Mouse (Mus musculus): ENCODE data around the gene Tnfaip2. TPM values are rescaled to one million over a fixed set of nuclear protein-coding genes. Genes with fewer than 3 reads are reported as not detected.

The Tnfaip2 gene
- total RNA-seq, 1 experiment = 4.1 TPM

DNA sequence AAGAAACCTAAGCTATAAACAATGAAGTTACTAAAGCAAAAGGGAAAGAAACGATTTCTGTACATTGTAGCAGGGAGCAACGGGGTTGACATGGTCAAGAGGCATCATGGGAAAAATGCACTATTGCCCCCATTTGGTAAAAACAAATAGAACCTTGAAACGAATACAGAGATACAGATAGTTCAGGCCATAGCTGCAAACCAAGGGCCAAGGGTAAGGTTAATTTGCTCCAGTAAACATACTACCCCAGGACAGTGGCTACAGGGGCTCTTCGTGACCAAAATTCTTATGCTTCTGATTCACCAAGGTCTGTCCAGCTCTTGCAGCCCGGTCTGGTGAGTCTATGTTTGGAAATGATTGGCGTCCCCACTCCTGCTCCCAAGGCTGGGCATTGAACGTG lies 21.3 kb downstream of the Tnfaip2 start:
- Histone ChIP-seq H3K4me3 (ENCODE audit: insufficient read depth in 1 of 2, low read depth in 1 of 2, low read length in 2 of 2, poor library complexity in 1 of 2, severe bottlenecking in 1 of 2) (no peak overlapping the region), H3K9me3 (ENCODE audit: control insufficient read depth, insufficient read depth, low read depth, low read length) (no peaks in the 10 kb centered on the region), H3K27ac (ENCODE audit: insufficient read depth, low read depth, low read length, poor library complexity, severe bottlenecking) (no peak overlapping the region), H3K4me1 (ENCODE audit: control insufficient read depth in 2 of 2, insufficient read depth in 2 of 2, low read length in 2 of 2, poor library complexity in 1 of 2) (no peaks in the 10 kb centered on the region), H3K9ac (ENCODE audit: insufficient read depth, low read depth, low read length, poor library complexity, severe bottlenecking) (no peak overlapping the region), H3K36me3 (ENCODE audit: control insufficient read depth, insufficient read depth, low read length, poor library complexity, severe bottlenecking) (no peaks in the 10 kb centered on the region; the same call in 1 of the 2 replicates)
- no peak for TF ChIP-seq CHD2 (IDR thresholded peaks at IDR 0.05; ENCODE audit: low read depth, low read length)
- TF ChIP-seq MAFK (IDR thresholded peaks at IDR 0.05; ENCODE audit: insufficient read depth, low read depth, low read length) = no peak
- TF ChIP-seq ZC3H11A (IDR thresholded peaks at IDR 0.05; ENCODE audit: borderline replicate concordance, low read depth, low read length) = no peak
- no peak for TF ChIP-seq ZNF384 (IDR thresholded peaks at IDR 0.05; ENCODE audit: low read depth, low read length)
- TF ChIP-seq HCFC1 (IDR thresholded peaks at IDR 0.05; ENCODE audit: borderline replicate concordance, insufficient read depth, low read length) = no peak
- in situ Hi-C loops (cut with MboI; ENCODE audit: low sequenced_read_pairs in 2 of 2, unreplicated experiment in 2 of 2) = no loop called here
- DNase-seq (ENCODE audit: low read depth, low spot score) = no peak

DNA sequence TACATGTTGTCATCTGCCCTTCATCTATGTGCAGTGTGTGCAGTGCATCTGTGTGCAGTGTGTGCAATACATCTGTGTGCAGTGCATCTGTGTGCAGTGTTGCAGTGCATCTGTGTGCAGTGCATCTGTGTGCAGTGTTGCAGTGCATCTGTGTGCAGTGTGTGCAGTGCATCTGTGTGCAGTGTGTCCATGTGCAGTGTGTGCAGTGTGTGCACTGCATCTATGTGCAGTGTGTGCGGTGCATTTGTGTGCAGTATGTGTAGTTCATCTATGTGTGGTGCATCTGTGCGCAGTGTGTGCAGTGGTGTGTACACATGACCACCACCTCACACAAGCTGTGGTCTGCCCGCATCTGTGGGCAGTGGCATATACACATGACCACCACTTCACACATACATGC lies 24.1 kb downstream of the Tnfaip2 start:
- Histone ChIP-seq H3K9ac (ENCODE audit: insufficient read depth, low read depth, low read length, poor library complexity, severe bottlenecking) (no peak overlapping the region), H3K27ac (ENCODE audit: insufficient read depth, low read depth, low read length, poor library complexity, severe bottlenecking) (no peak overlapping the region), H3K36me3 (ENCODE audit: control insufficient read depth, insufficient read depth, low read length, poor library complexity, severe bottlenecking) (no peaks in the 10 kb centered on the region), H3K4me3 (ENCODE audit: insufficient read depth in 1 of 2, low read depth in 1 of 2, low read length in 2 of 2, poor library complexity in 1 of 2, severe bottlenecking in 1 of 2) (no peak overlapping the region), H3K4me1 (ENCODE audit: control insufficient read depth in 2 of 2, insufficient read depth in 2 of 2, low read length in 2 of 2, poor library complexity in 1 of 2) (no peaks in the 10 kb centered on the region), H3K9me3 (ENCODE audit: control insufficient read depth, insufficient read depth, low read depth, low read length) (no peaks in the 10 kb centered on the region)
- no peak for DNase-seq (ENCODE audit: low read depth, low spot score)
- in situ Hi-C loops (cut with MboI; ENCODE audit: low sequenced_read_pairs in 2 of 2, unreplicated experiment in 2 of 2) = no loop called here
- TF ChIP-seq ZC3H11A (IDR thresholded peaks at IDR 0.05; ENCODE audit: borderline replicate concordance, low read depth, low read length) = no peak
- TF ChIP-seq MAFK (IDR thresholded peaks at IDR 0.05; ENCODE audit: insufficient read depth, low read depth, low read length) = no peak
- TF ChIP-seq CHD2 (IDR thresholded peaks at IDR 0.05; ENCODE audit: low read depth, low read length) = no peak

DNA sequence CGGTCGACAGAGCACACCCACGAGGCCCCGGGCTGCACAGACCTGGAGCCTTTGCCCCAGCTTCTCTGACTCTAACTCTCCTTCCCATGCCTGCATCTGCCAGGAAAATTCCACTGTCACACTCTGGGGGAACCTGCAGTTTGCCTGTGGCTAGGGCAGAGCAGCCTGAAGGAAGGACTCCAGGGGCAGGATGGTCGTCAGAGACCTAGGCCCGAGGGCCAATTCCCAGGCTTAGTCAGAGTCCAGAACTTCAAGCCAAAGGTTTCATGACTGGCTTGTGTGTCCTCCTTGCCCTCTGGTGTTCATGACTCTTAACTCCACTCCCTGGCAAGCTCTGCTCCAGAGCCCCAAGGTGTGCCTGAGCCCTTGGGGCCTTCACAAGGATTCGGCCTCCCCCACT lies 25.9 kb downstream of the Tnfaip2 start:
- Histone ChIP-seq H3K4me3 (ENCODE audit: insufficient read depth in 1 of 2, low read depth in 1 of 2, low read length in 2 of 2, poor library complexity in 1 of 2, severe bottlenecking in 1 of 2) (no peak overlapping the region), H3K9me3 (ENCODE audit: control insufficient read depth, insufficient read depth, low read depth, low read length) (no peaks in the 10 kb centered on the region), H3K36me3 (ENCODE audit: control insufficient read depth, insufficient read depth, low read length, poor library complexity, severe bottlenecking) (no peaks in the 10 kb centered on the region), H3K4me1 (ENCODE audit: control insufficient read depth in 2 of 2, insufficient read depth in 2 of 2, low read length in 2 of 2, poor library complexity in 1 of 2) (no peaks in the 10 kb centered on the region), H3K9ac (ENCODE audit: insufficient read depth, low read depth, low read length, poor library complexity, severe bottlenecking) (no peak overlapping the region), H3K27ac (ENCODE audit: insufficient read depth, low read depth, low read length, poor library complexity, severe bottlenecking) (no peak overlapping the region)
- in situ Hi-C loops (cut with MboI; ENCODE audit: low sequenced_read_pairs in 2 of 2, unreplicated experiment in 2 of 2) = no loop called here
- TF ChIP-seq MAFK (IDR thresholded peaks at IDR 0.05; ENCODE audit: insufficient read depth, low read depth, low read length) = no peak
- TF ChIP-seq HCFC1 (IDR thresholded peaks at IDR 0.05; ENCODE audit: borderline replicate concordance, insufficient read depth, low read length) = no peak
- TF ChIP-seq CHD2 (IDR thresholded peaks at IDR 0.05; ENCODE audit: low read depth, low read length) = no peak
- no peak for TF ChIP-seq ZC3H11A (IDR thresholded peaks at IDR 0.05; ENCODE audit: borderline replicate concordance, low read depth, low read length)
- TF ChIP-seq ZNF384 (IDR thresholded peaks at IDR 0.05; ENCODE audit: low read depth, low read length) = no peak
- DNase-seq (ENCODE audit: low read depth, low spot score) = no peak

DNA sequence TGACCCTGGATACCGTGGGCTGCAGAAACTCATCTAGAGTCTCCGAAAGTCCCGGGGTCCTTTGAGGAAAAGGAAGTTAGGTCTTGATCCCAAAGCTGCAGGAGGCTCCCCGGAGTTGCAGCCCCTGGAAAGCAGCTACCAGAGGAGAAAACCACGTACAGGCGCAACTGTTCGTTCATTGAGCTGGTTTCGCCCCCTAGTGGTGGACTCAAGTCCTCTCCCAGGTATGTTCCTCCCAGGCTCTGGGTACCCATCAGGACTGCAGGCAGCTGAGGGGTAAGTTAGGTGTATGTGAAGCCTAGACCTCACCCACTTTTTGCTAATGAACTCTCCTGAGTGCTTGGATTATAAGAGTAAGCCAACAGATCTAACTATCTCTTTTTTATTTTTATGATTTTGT lies 27.2 kb downstream of the Tnfaip2 start:
- H3K9ac ChIP-seq (ENCODE audit: insufficient read depth, low read depth, low read length, poor library complexity, severe bottlenecking) = no peak overlapping the region
- H3K27ac ChIP-seq (ENCODE audit: insufficient read depth, low read depth, low read length, poor library complexity, severe bottlenecking) = no peak overlapping the region
- no peaks in the 10 kb centered on the region for H3K4me1 ChIP-seq (ENCODE audit: control insufficient read depth in 2 of 2, insufficient read depth in 2 of 2, low read length in 2 of 2, poor library complexity in 1 of 2)
- H3K36me3 ChIP-seq (ENCODE audit: control insufficient read depth, insufficient read depth, low read length, poor library complexity, severe bottlenecking) = no peaks in the 10 kb centered on the region
- TF ChIP-seq CHD2 (IDR thresholded peaks at IDR 0.05; ENCODE audit: low read depth, low read length) (no peak), ZC3H11A (IDR thresholded peaks at IDR 0.05; ENCODE audit: borderline replicate concordance, low read depth, low read length) (peak; percentile 32; the same call in 1 of the 2 replicates)
- H3K4me3 ChIP-seq (ENCODE audit: insufficient read depth in 1 of 2, low read depth in 1 of 2, low read length in 2 of 2, poor library complexity in 1 of 2, severe bottlenecking in 1 of 2) = no peak overlapping the region
- no peaks in the 10 kb centered on the region for H3K9me3 ChIP-seq (ENCODE audit: control insufficient read depth, insufficient read depth, low read depth, low read length)
- in situ Hi-C loops (cut with MboI; ENCODE audit: low sequenced_read_pairs in 2 of 2, unreplicated experiment in 2 of 2) = no loop called here
- peak; percentile 77 for DNase-seq (ENCODE audit: low read depth, low spot score)

DNA sequence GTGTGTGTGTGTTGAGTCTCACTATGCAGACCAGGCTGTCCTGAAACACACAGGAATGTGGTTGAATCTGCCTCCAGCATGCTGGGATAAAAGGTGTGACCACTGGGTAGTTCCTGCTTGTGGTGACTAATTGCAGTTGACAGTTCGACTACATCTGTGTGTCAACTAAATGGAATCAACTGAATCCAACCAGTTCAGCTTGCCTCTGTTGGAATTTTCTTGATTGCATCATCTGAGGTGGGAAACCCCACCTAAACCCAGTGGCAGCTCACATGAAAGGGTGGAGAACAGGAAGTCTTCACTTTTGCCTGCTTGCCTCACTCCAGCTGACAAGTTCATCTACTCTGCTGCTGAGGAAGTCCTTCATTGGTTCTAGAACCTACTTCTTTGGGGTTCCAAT lies 28.9 kb downstream of the Tnfaip2 start:
- TF ChIP-seq CHD2 (IDR thresholded peaks at IDR 0.05; ENCODE audit: low read depth, low read length) (no peak), HCFC1 (IDR thresholded peaks at IDR 0.05; ENCODE audit: borderline replicate concordance, insufficient read depth, low read length) (no peak), ZNF384 (IDR thresholded peaks at IDR 0.05; ENCODE audit: low read depth, low read length) (no peak), ZC3H11A (IDR thresholded peaks at IDR 0.05; ENCODE audit: borderline replicate concordance, low read depth, low read length) (no peak), MAFK (IDR thresholded peaks at IDR 0.05; ENCODE audit: insufficient read depth, low read depth, low read length) (no peak)
- no peak for DNase-seq (ENCODE audit: low read depth, low spot score)
- H3K9ac ChIP-seq (ENCODE audit: insufficient read depth, low read depth, low read length, poor library complexity, severe bottlenecking) = no peak overlapping the region
- no peaks in the 10 kb centered on the region for H3K9me3 ChIP-seq (ENCODE audit: control insufficient read depth, insufficient read depth, low read depth, low read length)
- no peak overlapping the region for H3K4me3 ChIP-seq (ENCODE audit: insufficient read depth in 1 of 2, low read depth in 1 of 2, low read length in 2 of 2, poor library complexity in 1 of 2, severe bottlenecking in 1 of 2)
- in situ Hi-C loops (cut with MboI; ENCODE audit: low sequenced_read_pairs in 2 of 2, unreplicated experiment in 2 of 2) = no loop called here
- no peaks in the 10 kb centered on the region for H3K36me3 ChIP-seq (ENCODE audit: control insufficient read depth, insufficient read depth, low read length, poor library complexity, severe bottlenecking)
- no peak overlapping the region for H3K27ac ChIP-seq (ENCODE audit: insufficient read depth, low read depth, low read length, poor library complexity, severe bottlenecking)
- H3K4me1 ChIP-seq (ENCODE audit: control insufficient read depth in 2 of 2, insufficient read depth in 2 of 2, low read length in 2 of 2, poor library complexity in 1 of 2) = no peaks in the 10 kb centered on the region

Measured in ES-E14 (cell line).